Mouse (Mus musculus) limb, embryonic 15.5 days (tissue): ENCODE measurements around the gene Plin5. TPM values are rescaled to one million over a fixed set of nuclear protein-coding genes. Genes with fewer than 3 reads are reported as not detected.
"Not testable (repeated sequence)": the region's sequence is repeated elsewhere in the genome, so short reads cannot be mapped to it uniquely, and the experiment has no call there.

ENCODE experiments used
- ATAC-seq: fragments of 200-750 bp; cut with Nextera tagmentation; 2 replicates; pipeline ENCODE4 v1.8.0; 2017; ENCODE audit warnings: low read depth, moderate TSS enrichment; ENCODE audit not compliant: insufficient number of reproducible peaks, low FRiP score, low TSS enrichment
- H3K27ac ChIP-seq: fragments of 300-500 bp; sonication (generic); 2 replicates; pipeline ENCODE4 v1.5.1; 2015; ENCODE audit warnings: moderate library complexity, mild to moderate bottlenecking, inconsistent platforms
- H3K27me3 ChIP-seq: fragments of 300-500 bp; sonication (generic); 2 replicates; pipeline ENCODE4 v1.6.1; 2015; ENCODE audit warnings: inconsistent platforms
- H3K36me3 ChIP-seq: fragments of 300-500 bp; sonication (generic); 2 replicates; pipeline ENCODE4 v1.6.1; 2015; ENCODE audit warnings: inconsistent platforms
- H3K4me1 ChIP-seq: fragments of 300-500 bp; sonication (generic); 2 replicates; pipeline ENCODE4 v1.6.1; 2015; ENCODE audit warnings: inconsistent platforms
- H3K4me2 ChIP-seq: fragments of 300-500 bp; sonication (generic); 2 replicates; pipeline ENCODE4 v1.6.1; 2015; ENCODE audit warnings: mild to moderate bottlenecking, inconsistent platforms
- H3K4me3 ChIP-seq: fragments of 300-500 bp; sonication (generic); 2 replicates; pipeline ENCODE4 v1.5.1; 2015; ENCODE audit warnings: mild to moderate bottlenecking, inconsistent platforms
- H3K9ac ChIP-seq: fragments of 300-500 bp; sonication (generic); 2 replicates; pipeline ENCODE4 v1.6.1; 2015; ENCODE audit warnings: inconsistent platforms
- H3K9me3 ChIP-seq: fragments of 300-500 bp; sonication (generic); 2 replicates; pipeline ENCODE4 v1.6.1; 2016; ENCODE audit warnings: inconsistent platforms
- WGBS: fragments of 180-500 bp; shearing (Covaris S2); methylation state at CpG from one replicate; pipeline ENCODE4 v1.1.7; 2015; 5-methylcytosine and 5-hydroxymethylcytosine counted together
- polyA plus RNA-seq: library from polyadenylated mRNA; unstranded; fragments of >200 nt; fragmentation: Nextera tagmentation; extraction: Ambion mirVana; gene quantifications from 2 replicates; pipeline ENCODE4 v1.2.1, GENCODE M21; 2015

Plin5 gene
- polyA plus RNA-seq, 1 experiment from 2014 or later = 0.12 TPM

- Histone ChIP-seq H3K4me2 (peak within 1 kb of the TSS; percentile 96), H3K27ac (peak within 1 kb of the TSS; percentile 74), H3K9me3 (no peaks in the 10 kb centered on the region), H3K4me3 (peak within 1 kb of the TSS; percentile 85), H3K4me1 (peaks cover 34% of the 10 kb centered on the region), H3K27me3 (no peaks in the 10 kb centered on the region), H3K9ac (peak within 1 kb of the TSS; percentile 94), H3K36me3 (peaks cover 21% of the 10 kb centered on the region)
- WGBS = under 1% methylated on average over 61 of the region's 61 CpGs
- ATAC-seq = peak; percentile 96
These were observed 38.3 kb downstream of the Plin5 start, which contains the start of gene Hdgfl2 for GRCm38 (mm10) chr17:56078880-56079795. Gene Hdgfl2 (plus strand): TSS chr17:56079634.

GRCm38 (mm10) chr17:56078361-56078760, 39.0 kb downstream of the Plin5 start:
- Histone ChIP-seq H3K4me2 (peak overlapping the region; percentile 36), H3K4me1 (peaks cover 40% of the 10 kb centered on the region), H3K36me3 (peaks cover 16% of the 10 kb centered on the region), H3K27ac (peak overlapping the region; percentile 39; the same call in 1 of the 2 replicates), H3K4me3 (peak overlapping the region; percentile 85)
- not testable (repeated sequence) for H3K9me3 ChIP-seq, ATAC-seq, H3K27me3 ChIP-seq, H3K9ac ChIP-seq
- 64% methylated on average over 9 of the region's 9 CpGs for WGBS

- no peak overlapping the region for H3K9ac ChIP-seq
- ATAC-seq = no peak
- H3K9me3 ChIP-seq = no peaks in the 10 kb centered on the region
- H3K36me3 ChIP-seq = peaks cover 14% of the 10 kb centered on the region
- no peak overlapping the region for H3K27ac ChIP-seq
- no peak overlapping the region for H3K4me3 ChIP-seq
- H3K4me1 ChIP-seq = peaks cover 42% of the 10 kb centered on the region
- 87% methylated on average over 5 of the region's 5 CpGs for WGBS
- no peak overlapping the region for H3K4me2 ChIP-seq
- no peaks in the 10 kb centered on the region for H3K27me3 ChIP-seq
These were observed 39.9 kb downstream of the Plin5 start for GRCm38 (mm10) chr17:56077523-56077922.

- Histone ChIP-seq H3K4me1 (peaks cover 16% of the 10 kb centered on the region), H3K9me3 (no peaks in the 10 kb centered on the region), H3K4me2 (peak within 1 kb of the TSS; percentile 69), H3K27me3 (no peaks in the 10 kb centered on the region), H3K4me3 (peak within 1 kb of the TSS; percentile 83), H3K27ac (peak within 1 kb of the TSS; percentile 97), H3K9ac (peak within 1 kb of the TSS; percentile 67), H3K36me3 (peaks cover 34% of the 10 kb centered on the region)
- under 1% methylated on average over 35 of the region's 35 CpGs for WGBS
- peak; percentile 17 for ATAC-seq
These were observed 42.6 kb downstream of the Plin5 start, which contains the start of gene Ubxn6 for GRCm38 (mm10) chr17:56074827-56075208. Gene Ubxn6 (minus strand): TSS chr17:56075028.

- H3K4me1 ChIP-seq = peaks cover 16% of the 10 kb centered on the region
- H3K27ac ChIP-seq = peak overlapping the region; percentile 97
- H3K4me2 ChIP-seq = peak overlapping the region; percentile 69
- peak overlapping the region; percentile 83 for H3K4me3 ChIP-seq
- WGBS = 8% methylated on average over 22 of the region's 22 CpGs
- peak; percentile 32; the same call in 1 of the 2 replicates for ATAC-seq
- no peaks in the 10 kb centered on the region for H3K27me3 ChIP-seq
- H3K9ac ChIP-seq = peak overlapping the region; percentile 67; the same call in 1 of the 2 replicates
- no peaks in the 10 kb centered on the region for H3K9me3 ChIP-seq
- peaks cover 39% of the 10 kb centered on the region for H3K36me3 ChIP-seq
These were observed 43.1 kb downstream of the Plin5 start for GRCm38 (mm10) chr17:56074097-56074826.

- no peak overlapping the region for H3K27ac ChIP-seq
- peaks cover 60% of the 10 kb centered on the region for H3K36me3 ChIP-seq
- H3K4me2 ChIP-seq = no peak overlapping the region
- H3K4me3 ChIP-seq = no peak overlapping the region
- H3K27me3 ChIP-seq = no peaks in the 10 kb centered on the region
- 94% methylated on average over 5 of the region's 5 CpGs for WGBS
- peaks cover 16% of the 10 kb centered on the region for H3K4me1 ChIP-seq
- H3K9me3 ChIP-seq = no peaks in the 10 kb centered on the region
- no peak for ATAC-seq
- no peak overlapping the region for H3K9ac ChIP-seq
These were observed 45.2 kb downstream of the Plin5 start for GRCm38 (mm10) chr17:56072243-56072642.

GRCm38 (mm10) chr17:56071126-56071525, 46.3 kb downstream of the Plin5 start:
- Histone ChIP-seq H3K27me3 (no peaks in the 10 kb centered on the region), H3K4me1 (peaks cover 16% of the 10 kb centered on the region), H3K9ac (no peak overlapping the region), H3K36me3 (peaks cover 71% of the 10 kb centered on the region), H3K4me3 (no peak overlapping the region), H3K9me3 (no peaks in the 10 kb centered on the region), H3K27ac (no peak overlapping the region), H3K4me2 (no peak overlapping the region)
- ATAC-seq = no peak

- Histone ChIP-seq H3K27ac (no peak overlapping the region), H3K36me3 (peaks cover 91% of the 10 kb centered on the region), H3K4me2 (no peak overlapping the region), H3K4me3 (no peak overlapping the region), H3K9ac (no peak overlapping the region), H3K27me3 (no peaks in the 10 kb centered on the region), H3K4me1 (peaks cover 7% of the 10 kb centered on the region), H3K9me3 (no peaks in the 10 kb centered on the region)
- no peak for ATAC-seq
- 96% methylated on average over 14 of the region's 14 CpGs for whole genome bisulfite sequencing
These were observed 48.3 kb downstream of the Plin5 start for GRCm38 (mm10) chr17:56069066-56069465.

- H3K27me3 ChIP-seq = no peaks in the 10 kb centered on the region
- no peak overlapping the region for H3K4me3 ChIP-seq
These were observed 50.9 kb downstream of the Plin5 start for GRCm38 (mm10) chr17:56066451-56066850.

GRCm38 (mm10) chr17:56065715-56066114, 51.7 kb downstream of the Plin5 start:
- peaks cover 99% of the 10 kb centered on the region for H3K36me3 ChIP-seq
- H3K9me3 ChIP-seq, H3K4me3 ChIP-seq, H3K4me1 ChIP-seq, H3K9ac ChIP-seq, H3K27ac ChIP-seq, ATAC-seq, H3K4me2 ChIP-seq, H3K27me3 ChIP-seq: not testable (repeated sequence)
- 82% methylated on average over 6 of the region's 6 CpGs for WGBS

More at GRCm38 (mm10) chr17:56066451-56066850, 50.9 kb downstream of the Plin5 start:
- no peak overlapping the region for H3K4me2 ChIP-seq
- H3K36me3 ChIP-seq = peaks cover 99% of the 10 kb centered on the region
- ATAC-seq = no peak
- no peak overlapping the region for H3K9ac ChIP-seq
- H3K9me3 ChIP-seq = no peaks in the 10 kb centered on the region
- H3K4me1 ChIP-seq = no peaks in the 10 kb centered on the region
- H3K27ac ChIP-seq = no peak overlapping the region

- WGBS = 93% methylated on average over 7 of the region's 7 CpGs
- ATAC-seq = no peak
These were observed 55.3 kb downstream of the Plin5 start for GRCm38 (mm10) chr17:56062081-56062480.

More at GRCm38 (mm10) chr17:56062081-56062480, 55.3 kb downstream of the Plin5 start:
- Histone ChIP-seq H3K9me3 (no peaks in the 10 kb centered on the region), H3K36me3 (peaks cover 99% of the 10 kb centered on the region), H3K4me1 (no peaks in the 10 kb centered on the region), H3K4me3 (no peak overlapping the region), H3K4me2 (no peak overlapping the region), H3K27me3 (no peaks in the 10 kb centered on the region), H3K9ac (no peak overlapping the region), H3K27ac (no peak overlapping the region)
